Mouse (Mus musculus): ENCODE results near the gene Srgap2.
A peak's percentile ranks its signal among the peaks of the same experiment; 100 is the strongest.

Gene Srgap2

GRCm38 (mm10) chr1:131526371-131527270, 531 bp downstream of the Srgap2 start:
- DNase-seq (ENCODE audit: low read depth): peak; percentile 35

GRCm38 (mm10) chr1:131525586-131526271, 1.4 kb downstream of the Srgap2 start:
- no peak for DNase-seq (ENCODE audit: low read depth)

- DNase-seq (ENCODE audit: low read depth): peak; percentile 40
Observed at GRCm38 (mm10) chr1:131525101-131525585, 2.0 kb downstream of the Srgap2 start.

GRCm38 (mm10) chr1:131523794-131524193, 3.4 kb downstream of the Srgap2 start:
- no peak for DNase-seq (ENCODE audit: low read depth)

DNA sequence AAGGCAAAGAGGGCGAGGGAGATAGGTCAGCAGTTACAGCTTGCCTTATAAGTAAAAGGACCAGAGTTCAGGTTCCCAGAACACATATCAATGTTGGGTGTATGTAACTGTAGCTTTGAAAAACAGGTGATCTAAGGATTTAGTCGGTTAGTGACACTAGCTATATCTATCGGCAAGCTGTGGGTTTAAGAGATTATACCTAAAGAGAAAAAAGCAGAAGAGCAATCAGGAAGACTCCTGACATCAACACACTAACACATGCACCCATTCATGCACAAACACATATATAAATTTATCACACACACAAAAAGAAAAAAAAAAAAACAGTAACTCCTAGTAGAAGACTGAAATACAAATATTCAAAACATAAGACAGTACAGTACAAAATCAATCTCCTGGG, 10.6 kb downstream of the Srgap2 start:
- no peak for DNase-seq (ENCODE audit: low read depth)

DNA sequence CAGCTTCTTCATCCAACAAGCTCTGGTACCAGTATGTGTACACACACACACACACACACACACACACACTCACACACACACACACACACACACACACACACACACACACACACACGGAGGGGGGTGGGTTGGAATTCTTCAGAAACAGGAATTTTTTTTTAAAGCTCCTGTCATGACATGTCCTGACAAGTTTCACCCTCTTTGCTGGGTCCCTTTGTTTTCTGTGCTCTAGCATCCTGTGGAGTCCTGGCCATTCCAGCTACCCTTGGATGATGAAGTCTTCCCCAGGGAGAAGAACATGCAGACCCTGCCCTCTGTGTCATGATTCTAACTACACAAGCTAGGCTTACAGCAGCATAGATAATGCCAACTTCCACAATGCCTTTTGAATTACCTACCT, 13.0 kb downstream of the Srgap2 start:
- DNase-seq (ENCODE audit: low read depth): no peak

DNA sequence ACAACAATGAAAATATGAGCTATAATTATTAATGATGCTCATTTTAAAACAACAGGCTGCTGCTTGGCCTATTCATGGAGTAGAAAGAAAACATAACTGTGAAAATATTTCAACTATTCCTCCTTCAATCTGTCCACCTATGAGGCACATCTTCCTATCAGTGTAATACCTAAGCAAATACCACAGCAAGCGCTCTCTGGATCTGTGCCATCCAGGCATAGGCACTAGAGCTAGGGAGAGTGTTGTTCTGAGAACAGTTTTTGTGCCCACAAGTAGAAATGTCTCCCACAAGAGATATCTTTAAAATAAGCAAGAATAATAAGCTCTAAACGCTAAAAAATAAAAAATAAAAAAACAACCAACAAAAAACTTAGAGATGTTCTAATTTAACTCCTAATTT, 14.0 kb downstream of the Srgap2 start:
- DNase-seq (ENCODE audit: low read depth): no peak

GRCm38 (mm10) chr1:131511661-131512500, 15.3 kb downstream of the Srgap2 start:
- no peak for DNase-seq (ENCODE audit: low read depth)

DNA sequence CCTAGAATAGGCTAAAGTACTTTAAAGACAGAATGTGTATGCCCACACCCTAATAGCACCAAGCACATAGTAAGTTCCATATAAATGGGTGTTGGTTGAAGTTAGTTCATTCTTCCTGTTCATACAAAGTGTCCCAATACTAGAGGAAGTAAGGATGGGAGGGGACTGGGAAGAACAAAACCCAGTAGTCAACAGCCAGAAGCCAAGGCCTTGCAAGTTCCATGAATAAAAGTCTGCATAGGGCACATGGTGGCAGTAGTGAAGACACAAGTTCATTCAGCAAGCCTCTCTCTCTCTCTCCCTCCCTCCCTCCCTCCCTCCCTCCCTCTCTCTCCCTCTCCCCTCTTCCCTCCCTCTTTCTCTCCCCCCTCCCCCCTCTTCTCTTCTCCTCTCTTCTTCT, 16.0 kb downstream of the Srgap2 start:
- no peak for DNase-seq (ENCODE audit: low read depth)

- DNase-seq (ENCODE audit: low read depth): no peak
Observed at GRCm38 (mm10) chr1:131501681-131502080, 25.5 kb downstream of the Srgap2 start.

DNA sequence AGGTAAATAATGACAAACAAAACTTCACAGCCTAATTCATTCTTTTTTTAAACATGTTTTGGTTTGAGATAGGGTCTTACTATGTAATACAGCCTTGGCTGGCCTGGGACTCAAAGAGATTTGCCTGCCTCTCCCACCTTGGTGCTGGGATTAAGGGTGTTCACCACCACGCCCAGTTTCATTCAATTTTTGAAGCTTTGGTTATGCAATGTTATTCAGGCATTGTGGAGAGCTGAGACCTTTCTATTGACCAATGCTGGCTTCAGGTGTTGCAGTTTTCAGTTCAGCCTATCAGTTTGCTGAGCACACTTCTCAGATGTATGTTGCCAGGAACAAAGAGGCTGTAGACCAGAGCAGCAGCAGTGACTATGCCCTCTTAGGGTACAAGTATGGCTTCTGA, 28.9 kb downstream of the Srgap2 start:
- no peak for DNase-seq (ENCODE audit: low read depth)

DNA sequence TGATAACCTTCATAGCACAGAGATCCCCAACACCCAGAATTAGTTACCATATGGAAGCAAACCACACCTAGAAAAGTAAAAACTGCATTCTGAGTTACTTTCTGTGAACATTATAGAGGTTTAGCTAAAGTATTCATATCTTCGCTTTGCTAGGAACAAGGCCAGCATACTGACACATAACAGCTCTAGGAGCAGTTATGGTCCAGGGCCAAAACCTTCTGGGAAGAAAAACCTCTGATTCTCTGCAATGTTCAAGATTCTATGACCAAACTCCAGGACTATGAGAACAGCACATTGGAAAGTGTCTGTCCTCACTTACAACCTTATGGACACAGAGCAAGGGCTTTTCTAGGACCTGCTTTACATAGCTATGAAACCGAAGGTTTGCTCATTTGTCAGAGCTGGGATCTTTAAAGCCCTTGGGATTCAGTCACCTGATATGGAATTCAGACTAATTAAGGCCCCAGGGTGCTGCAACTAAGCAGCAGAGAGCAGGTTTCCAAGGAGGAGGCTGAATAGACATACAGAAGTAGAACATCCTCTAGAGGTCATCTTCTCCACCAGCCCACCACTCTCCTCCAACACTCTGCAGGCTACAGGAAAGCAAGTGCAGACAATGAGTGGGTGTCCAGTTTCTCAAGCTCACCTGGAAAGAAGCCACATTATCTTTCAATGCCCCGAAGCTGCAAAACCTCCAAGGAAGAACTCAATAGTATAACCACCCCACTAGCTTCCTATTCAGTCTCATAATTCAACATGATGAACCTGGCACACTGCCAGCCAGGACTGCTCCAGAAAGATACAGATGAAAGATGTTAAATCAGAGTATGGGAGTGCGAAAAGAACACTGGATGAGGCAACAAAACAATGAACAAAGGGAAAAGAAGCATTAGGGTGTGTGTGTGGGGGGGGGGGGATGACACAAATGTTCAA, 32.9 kb downstream of the Srgap2 start:
- DNase-seq (ENCODE audit: low read depth): no peak

GRCm38 (mm10) chr1:131492360-131492759, 34.8 kb downstream of the Srgap2 start:
- no peak for DNase-seq (ENCODE audit: low read depth)

GRCm38 (mm10) chr1:131491579-131491978, 35.6 kb downstream of the Srgap2 start:
- no peak for DNase-seq (ENCODE audit: low read depth)

GRCm38 (mm10) chr1:131489312-131489711, 37.8 kb downstream of the Srgap2 start:
- DNase-seq (ENCODE audit: low read depth): no peak

DNA sequence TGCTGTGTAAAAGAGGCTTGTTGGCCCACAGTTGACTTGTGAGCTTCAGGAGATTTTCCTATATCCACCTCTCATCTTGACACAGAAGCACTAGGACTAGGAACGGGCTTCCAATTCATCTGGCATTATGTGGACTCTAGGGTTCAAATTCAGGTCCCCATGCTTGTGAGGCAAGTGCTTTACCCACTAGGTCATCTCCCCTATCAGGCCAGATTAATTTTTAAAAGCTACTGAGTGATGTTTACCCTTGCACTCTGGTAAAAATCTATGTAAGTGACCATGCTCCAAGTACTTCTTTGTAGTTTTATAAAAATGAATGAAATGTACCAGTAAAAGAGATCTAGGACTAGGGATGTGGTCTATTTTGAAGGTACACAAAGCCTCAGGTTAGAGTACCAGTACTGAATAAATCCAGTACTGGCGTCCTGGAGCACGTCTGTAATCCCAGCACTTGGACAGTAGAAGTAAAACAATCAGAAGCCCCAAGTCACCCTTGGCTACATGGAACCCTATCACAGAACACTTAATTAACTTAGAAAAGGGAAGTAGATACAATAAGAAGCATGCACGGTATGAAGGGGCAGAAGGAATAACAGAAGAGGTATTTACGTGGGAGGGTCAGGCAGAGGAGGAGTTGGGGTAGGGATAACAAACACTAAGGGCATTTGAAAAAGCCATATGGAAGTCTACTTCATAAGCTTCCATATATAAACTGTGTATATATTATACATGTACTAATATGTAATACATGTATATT, 40.9 kb downstream of the Srgap2 start:
- DNase-seq (ENCODE audit: low read depth): no peak

DNA sequence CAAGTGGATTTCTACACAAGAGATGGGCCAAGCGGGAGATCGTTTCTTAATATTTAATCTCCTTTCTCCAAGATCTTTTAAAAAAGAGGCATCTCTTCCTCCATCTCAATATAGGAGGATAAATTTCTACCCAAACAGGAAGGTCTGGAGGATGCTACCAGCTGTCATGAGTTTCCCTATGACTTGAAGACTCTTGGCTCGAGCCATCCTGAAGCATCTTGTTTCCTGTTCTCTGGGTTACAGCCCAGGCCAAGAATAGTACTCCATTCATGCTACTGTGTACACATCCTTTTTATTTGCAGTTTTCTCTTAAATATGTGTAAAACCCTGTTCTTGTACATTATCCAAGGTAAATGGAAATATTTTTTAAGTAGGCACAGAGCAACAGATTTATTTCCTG, 44.9 kb downstream of the Srgap2 start:
- DNase-seq (ENCODE audit: low read depth): no peak

- DNase-seq (ENCODE audit: low read depth): no peak
Observed at GRCm38 (mm10) chr1:131481391-131481790, 45.8 kb downstream of the Srgap2 start.

GRCm38 (mm10) chr1:131478770-131479305, 48.3 kb downstream of the Srgap2 start:
- no peak for DNase-seq (ENCODE audit: low read depth)

DNA sequence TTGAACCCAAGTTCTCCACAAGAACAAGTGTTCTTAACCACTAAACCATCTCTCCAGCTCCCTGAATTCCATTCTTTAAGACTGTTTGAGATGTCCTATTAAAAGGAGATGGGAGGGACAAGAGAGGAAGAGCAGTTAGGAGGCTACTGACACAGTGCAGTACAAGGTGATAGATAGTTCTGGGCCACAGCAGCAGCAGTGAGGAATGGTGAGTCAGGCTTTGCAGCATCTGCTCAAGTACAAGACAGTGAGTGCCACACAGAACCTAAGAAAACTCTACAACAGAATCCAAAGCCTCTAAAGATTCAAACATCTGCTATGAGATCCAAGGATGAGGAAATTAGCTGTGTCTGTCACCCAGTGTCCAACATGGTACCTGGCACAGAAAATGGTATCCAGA, 51.8 kb downstream of the Srgap2 start:
- no peak for DNase-seq (ENCODE audit: low read depth)
